Mouse (Mus musculus) midbrain, embryonic 11.5 days (tissue): ENCODE measurements around the gene Crygn. TPM values are rescaled to one million over a fixed set of nuclear protein-coding genes. Genes with fewer than 3 reads are reported as not detected.

Source experiments
- ATAC-seq: fragments of 200-750 bp; cut with Nextera tagmentation; 2 replicates; pipeline ENCODE4 v1.8.0; 2017; ENCODE audit warnings: moderate TSS enrichment, moderate library complexity; ENCODE audit not compliant: low FRiP score
- DNase-seq: peaks from one replicate; pipeline ENCODE4 v3.0.0; 2015; ENCODE audit warnings: low spot score; ENCODE audit errors: missing footprints
- H3K27ac ChIP-seq: fragments of 300-500 bp; sonication (generic); 2 replicates; pipeline ENCODE4 v1.5.1; 2014; ENCODE audit warnings: low read depth, low read length
- H3K27me3 ChIP-seq: fragments of 300-500 bp; sonication (generic); 2 replicates; pipeline ENCODE4 v1.6.1; 2014; ENCODE audit warnings: mild to moderate bottlenecking, low read length, moderate library complexity, mixed read lengths; ENCODE audit not compliant: control insufficient read depth, insufficient read depth
- H3K36me3 ChIP-seq: fragments of 300-500 bp; sonication (generic); 2 replicates; pipeline ENCODE4 v1.6.1; 2014; ENCODE audit warnings: mild to moderate bottlenecking, low read length, moderate library complexity, mixed read lengths; ENCODE audit not compliant: control insufficient read depth, insufficient read depth
- H3K4me1 ChIP-seq: fragments of 300-500 bp; sonication (generic); 2 replicates; pipeline ENCODE4 v1.6.1; 2014; ENCODE audit warnings: low read length; ENCODE audit not compliant: control insufficient read depth, insufficient read depth
- H3K4me2 ChIP-seq: fragments of 300-500 bp; sonication (generic); 2 replicates; pipeline ENCODE4 v1.6.1; 2014; ENCODE audit warnings: mild to moderate bottlenecking, moderate library complexity
- H3K4me3 ChIP-seq: fragments of 300-500 bp; sonication (generic); 2 replicates; pipeline ENCODE4 v1.5.1; 2014; ENCODE audit warnings: low read depth, low read length
- H3K9ac ChIP-seq: fragments of 300-500 bp; sonication (generic); 2 replicates; pipeline ENCODE4 v1.6.1; 2014; ENCODE audit warnings: low read length
- H3K9me3 ChIP-seq: fragments of 300-500 bp; sonication (generic); 2 replicates; pipeline ENCODE4 v1.6.1; 2016; ENCODE audit warnings: low read length; ENCODE audit not compliant: control insufficient read depth
- WGBS: fragments of 180-500 bp; shearing (Covaris S2); extraction: QIAGEN DNeasy Blood & Tissue Kit; methylation state at CpG from one replicate; pipeline ENCODE4 v1.1.7; 2014; 5-methylcytosine and 5-hydroxymethylcytosine counted together
- polyA plus RNA-seq: library from polyadenylated mRNA; unstranded; fragments of >200 nt; fragmentation: Nextera tagmentation; extraction: Ambion mirVana; gene quantifications from 2 replicates; pipeline ENCODE4 v1.2.1, GENCODE M21; 2014

The Crygn gene
- 0.68 and 1.2 TPM in 2 replicates for polyA plus RNA-seq

DNA sequence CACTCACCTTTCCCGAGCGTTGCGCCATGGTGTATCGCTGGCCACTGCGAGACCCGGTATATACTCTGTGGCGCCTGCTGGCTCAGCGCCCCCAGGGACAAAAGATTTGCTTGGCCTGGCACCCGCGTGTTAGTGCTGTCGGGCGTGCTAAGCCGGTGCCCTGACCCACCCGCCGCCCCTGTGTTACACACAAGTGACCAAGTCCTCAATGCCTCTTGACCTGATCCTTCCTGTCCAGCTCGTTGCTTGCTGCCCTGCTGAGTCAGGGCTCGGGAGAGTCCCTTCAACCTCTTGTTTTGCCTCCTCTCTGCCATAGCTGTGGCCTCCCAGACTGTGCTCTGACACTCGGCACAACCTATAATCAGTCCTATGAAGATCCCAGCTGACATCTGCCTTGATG lies at the start of gene Crygn:
Gene Crygn, minus strand, starts transcription at position 193 of the 400 bp plus-strand sequence.
- H3K4me2 ChIP-seq: no peak within 1 kb of the TSS
- no peaks in the 10 kb centered on the region for H3K9me3 ChIP-seq
- no peak for ATAC-seq
- no peak within 1 kb of the TSS for H3K27ac ChIP-seq
- no peak within 1 kb of the TSS for H3K4me3 ChIP-seq
- no peak for DNase-seq
- H3K27me3 ChIP-seq: no peaks in the 10 kb centered on the region
- WGBS: 30% methylated on average over 18 of the region's 18 CpGs
- no peak within 1 kb of the TSS for H3K9ac ChIP-seq
- no peaks in the 10 kb centered on the region for H3K4me1 ChIP-seq
- H3K36me3 ChIP-seq: no peaks in the 10 kb centered on the region

DNA sequence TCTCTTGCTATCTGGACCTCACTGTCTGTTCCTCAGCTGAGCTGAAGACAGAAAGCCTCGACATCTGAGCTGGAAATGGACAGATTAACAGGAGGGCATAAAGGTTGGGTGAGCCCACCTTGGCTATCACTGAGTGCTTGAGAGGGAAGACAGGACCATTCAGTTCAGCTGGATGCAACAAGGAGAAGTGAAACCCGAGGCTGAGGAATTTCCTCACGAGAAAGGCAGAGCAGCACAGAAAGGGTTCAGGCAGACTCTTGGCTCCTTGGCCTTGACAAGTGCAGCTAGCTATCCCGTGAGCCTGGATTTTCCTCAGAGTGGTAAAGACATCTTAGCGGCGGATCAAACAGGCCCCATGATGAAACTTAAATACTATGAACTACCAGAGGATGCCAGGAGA lies 47.4 kb upstream of the Crygn start:
- H3K36me3 ChIP-seq: peaks cover 15% of the 10 kb centered on the region
- DNase-seq (no peak), ATAC-seq (no peak)
- no peaks in the 10 kb centered on the region for H3K9me3 ChIP-seq
- no peaks in the 10 kb centered on the region for H3K27me3 ChIP-seq
- H3K27ac ChIP-seq: no peak overlapping the region
- no peaks in the 10 kb centered on the region for H3K4me1 ChIP-seq
- 81% methylated on average over 6 of the region's 6 CpGs for WGBS
- H3K9ac ChIP-seq: no peak overlapping the region
- H3K4me2 ChIP-seq: no peak overlapping the region
- H3K4me3 ChIP-seq: no peak overlapping the region

DNA sequence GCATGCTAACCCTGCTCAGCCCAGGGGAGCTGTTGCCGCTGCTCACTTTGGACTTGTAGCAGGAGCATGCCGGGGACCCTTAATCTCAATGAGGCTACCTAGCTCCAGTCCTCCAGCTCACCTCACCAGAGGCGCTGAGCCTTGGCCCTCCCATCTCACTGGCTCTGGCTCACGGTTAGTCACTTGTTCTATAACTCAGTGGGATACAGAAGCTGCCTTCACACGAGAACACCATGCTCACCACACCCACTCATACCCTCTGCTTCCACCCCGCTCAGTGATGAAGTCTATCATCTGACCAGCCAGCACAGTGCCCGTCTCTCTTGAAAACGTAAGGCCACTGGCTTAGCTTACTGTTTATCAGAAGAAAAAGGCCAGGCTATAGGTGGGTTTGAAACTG lies 46.9 kb upstream of the Crygn start:
- no peak for ATAC-seq

DNA sequence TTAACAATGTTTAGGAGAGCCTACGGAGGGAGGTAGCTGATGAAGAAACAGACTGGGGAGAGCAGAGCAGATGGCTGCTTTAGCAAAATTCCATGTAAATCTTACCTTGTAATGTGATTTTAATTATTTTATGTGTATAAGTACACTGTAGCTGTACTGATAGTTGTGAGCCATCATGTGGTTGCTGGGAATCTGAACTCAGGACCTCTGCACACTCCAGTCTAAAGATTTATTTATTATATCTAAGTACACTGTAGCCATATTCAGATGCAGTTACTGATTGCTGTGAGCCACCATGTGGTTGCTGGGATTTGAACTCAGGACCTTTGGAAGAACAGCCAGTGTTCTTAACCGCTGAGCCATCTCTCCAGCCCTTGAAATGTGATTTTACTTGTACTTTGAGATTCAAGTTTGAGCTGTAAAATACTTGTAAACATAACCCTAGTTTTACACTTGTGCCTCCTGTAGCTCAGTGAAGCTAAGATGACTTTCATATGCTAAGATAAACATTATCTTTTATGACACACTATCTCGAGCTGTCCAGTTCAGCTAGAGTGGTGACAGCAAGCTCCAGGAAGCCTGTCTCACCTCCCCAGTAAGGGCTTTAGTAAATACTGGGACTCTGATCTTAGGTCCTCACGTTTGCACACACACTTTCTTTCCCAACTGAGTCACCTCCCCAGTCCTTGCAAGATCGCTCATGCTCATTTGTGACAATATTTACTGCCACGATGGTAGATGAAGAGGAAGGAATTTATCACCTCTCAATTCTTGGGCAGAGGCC lies 44.2 kb upstream of the Crygn start:
- DNase-seq: no peak
- H3K9me3 ChIP-seq: no peaks in the 10 kb centered on the region
- H3K27ac ChIP-seq: no peak overlapping the region
- H3K4me3 ChIP-seq: no peak overlapping the region
- H3K4me1 ChIP-seq: no peaks in the 10 kb centered on the region
- H3K4me2 ChIP-seq: no peak overlapping the region
- 83% methylated on average over 6 of the region's 6 CpGs for WGBS
- no peak overlapping the region for H3K9ac ChIP-seq
- H3K36me3 ChIP-seq: peaks cover 10% of the 10 kb centered on the region
- no peaks in the 10 kb centered on the region for H3K27me3 ChIP-seq
- ATAC-seq: no peak

More for the DNA sequence above, 46.9 kb upstream of the Crygn start:
- no peak for DNase-seq
- H3K36me3 ChIP-seq: peaks cover 15% of the 10 kb centered on the region
- no peaks in the 10 kb centered on the region for H3K27me3 ChIP-seq
- no peak overlapping the region for H3K27ac ChIP-seq
- H3K4me3 ChIP-seq: no peak overlapping the region
- no peak overlapping the region for H3K9ac ChIP-seq
- no peaks in the 10 kb centered on the region for H3K4me1 ChIP-seq
- no peaks in the 10 kb centered on the region for H3K9me3 ChIP-seq
- no peak overlapping the region for H3K4me2 ChIP-seq
- 93% methylated on average over 8 of the region's 8 CpGs for WGBS

DNA sequence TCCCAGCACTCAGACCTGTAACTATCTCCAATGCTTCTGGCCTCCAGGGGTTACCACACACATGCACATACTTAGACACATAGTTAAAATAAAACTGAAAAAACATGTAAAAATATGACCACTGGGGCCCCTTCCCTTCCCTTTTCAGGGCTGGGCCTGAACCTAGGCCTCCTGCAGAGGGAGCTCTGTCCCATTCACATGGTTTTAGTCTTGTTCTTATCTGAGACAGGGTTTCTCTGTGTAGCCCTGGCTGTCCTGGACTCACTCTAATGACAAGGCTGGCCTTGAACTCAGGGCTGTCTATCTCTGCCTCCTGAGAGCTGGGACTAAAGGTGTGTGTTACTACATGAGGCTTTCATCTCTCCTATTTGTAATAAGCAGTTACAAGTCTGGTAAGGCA lies 42.6 kb upstream of the Crygn start:
- ATAC-seq (no peak), DNase-seq (no peak)
- Histone ChIP-seq H3K9ac (no peak overlapping the region), H3K9me3 (no peaks in the 10 kb centered on the region), H3K27me3 (no peaks in the 10 kb centered on the region), H3K4me1 (no peaks in the 10 kb centered on the region), H3K27ac (no peak overlapping the region), H3K36me3 (peaks cover 2% of the 10 kb centered on the region; the same call in 1 of the 2 replicates), H3K4me2 (no peak overlapping the region), H3K4me3 (no peak overlapping the region)

DNA sequence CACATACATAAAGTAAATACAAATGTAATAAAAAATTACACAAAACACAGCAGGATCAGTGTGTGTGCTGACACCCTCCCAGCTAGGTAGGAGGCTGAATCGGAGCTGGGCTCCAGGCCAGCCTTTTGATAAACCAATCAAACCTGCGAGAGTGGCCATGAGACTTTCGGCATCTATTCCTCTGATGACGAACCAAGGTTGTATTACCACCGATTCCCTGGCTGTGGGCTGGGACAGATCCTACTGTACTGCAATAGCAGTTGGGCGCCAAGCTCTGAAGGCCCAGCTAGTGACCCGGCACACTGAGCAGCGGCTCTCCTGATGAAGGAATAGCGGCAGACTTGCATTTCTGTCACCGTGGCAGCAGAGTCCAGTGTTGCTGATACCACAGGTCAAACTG lies 40.8 kb upstream of the Crygn start:
- H3K4me2 ChIP-seq: no peak overlapping the region
- DNase-seq: no peak
- no peak for ATAC-seq
- H3K4me3 ChIP-seq: no peak overlapping the region
- H3K27me3 ChIP-seq: no peaks in the 10 kb centered on the region
- H3K27ac ChIP-seq: no peak overlapping the region
- no peaks in the 10 kb centered on the region for H3K4me1 ChIP-seq
- peaks cover under 1% of the 10 kb centered on the region; the same call in 1 of the 2 replicates for H3K36me3 ChIP-seq
- H3K9me3 ChIP-seq: no peaks in the 10 kb centered on the region
- 81% methylated on average over 10 of the region's 10 CpGs for WGBS
- no peak overlapping the region for H3K9ac ChIP-seq

DNA sequence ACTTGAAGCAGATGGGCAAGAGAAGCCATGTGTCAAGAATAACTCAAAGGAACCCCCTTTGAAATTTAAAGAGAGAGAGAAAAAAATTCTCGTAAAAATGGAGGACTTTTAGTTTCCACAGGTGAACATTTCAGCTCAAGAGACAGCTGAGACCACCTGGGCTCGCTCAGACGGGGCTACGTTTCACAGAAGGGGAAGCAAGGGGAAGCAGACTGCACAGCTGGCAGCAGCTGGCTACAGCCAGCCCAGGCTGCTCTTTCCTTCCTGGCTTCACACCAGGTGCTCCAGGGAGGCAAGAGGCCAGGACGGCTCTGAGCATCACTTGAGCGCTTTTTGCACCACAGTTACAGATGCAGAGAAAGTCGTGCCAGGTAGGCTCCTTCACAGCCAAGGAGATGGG lies 40.0 kb upstream of the Crygn start:
- no peak overlapping the region for H3K9ac ChIP-seq
- DNase-seq (no peak), ATAC-seq (no peak)
- no peaks in the 10 kb centered on the region for H3K36me3 ChIP-seq
- H3K4me1 ChIP-seq: no peaks in the 10 kb centered on the region
- H3K9me3 ChIP-seq: no peaks in the 10 kb centered on the region
- 62% methylated on average over 7 of the region's 7 CpGs for WGBS
- no peak overlapping the region for H3K27ac ChIP-seq
- H3K4me3 ChIP-seq: no peak overlapping the region
- H3K27me3 ChIP-seq: no peaks in the 10 kb centered on the region
- H3K4me2 ChIP-seq: no peak overlapping the region

DNA sequence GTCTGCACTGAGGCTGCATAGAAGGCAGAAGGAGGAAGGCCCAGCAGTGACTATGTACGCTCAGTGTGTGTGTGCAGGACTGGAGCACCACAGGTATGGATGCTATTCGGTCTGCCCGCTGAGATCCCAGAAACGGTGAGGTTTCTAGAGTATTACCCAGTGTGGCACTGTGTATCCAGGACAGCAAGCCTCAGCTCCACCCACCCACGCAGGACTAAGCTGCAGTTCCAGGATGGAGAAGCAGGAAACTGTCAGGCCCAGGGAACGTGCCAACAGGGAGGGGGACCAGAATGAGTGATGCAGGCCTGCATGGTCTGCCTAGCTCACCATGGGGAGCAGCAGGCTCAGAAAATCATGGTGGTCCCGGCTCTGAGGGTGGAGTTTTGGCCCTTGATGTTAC lies 35.2 kb upstream of the Crygn start:
- 81% methylated on average over 7 of the region's 7 CpGs for WGBS
- H3K36me3 ChIP-seq: no peaks in the 10 kb centered on the region
- H3K4me2 ChIP-seq: no peak overlapping the region
- H3K4me1 ChIP-seq: no peaks in the 10 kb centered on the region
- no peak overlapping the region for H3K4me3 ChIP-seq
- DNase-seq (no peak), ATAC-seq (no peak)
- no peaks in the 10 kb centered on the region for H3K27me3 ChIP-seq
- no peak overlapping the region for H3K9ac ChIP-seq
- H3K27ac ChIP-seq: no peak overlapping the region
- H3K9me3 ChIP-seq: no peaks in the 10 kb centered on the region

DNA sequence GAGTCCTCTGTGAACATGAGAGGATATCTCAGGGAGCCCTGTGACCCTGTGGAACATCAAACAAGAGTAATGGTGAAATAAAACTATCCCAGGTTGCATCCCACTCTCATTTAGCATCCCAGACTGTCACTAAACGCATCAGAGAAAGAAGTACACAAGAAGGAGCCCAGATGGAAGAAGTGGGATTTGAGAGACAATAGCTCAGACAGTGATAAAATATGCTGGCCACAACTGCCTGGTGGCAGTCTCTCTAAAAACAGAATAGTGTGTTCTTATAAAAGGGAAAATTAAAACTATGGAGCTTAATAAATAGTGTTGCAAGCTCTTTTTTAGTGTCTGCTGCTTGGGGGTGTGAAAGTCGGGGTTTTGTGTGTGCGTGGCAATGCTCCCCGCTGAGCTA lies 25.1 kb upstream of the Crygn start:
- no peak overlapping the region for H3K4me2 ChIP-seq
- no peaks in the 10 kb centered on the region for H3K36me3 ChIP-seq
- H3K9ac ChIP-seq: no peak overlapping the region
- peaks cover 3% of the 10 kb centered on the region; the same call in 1 of the 2 replicates for H3K27me3 ChIP-seq
- ATAC-seq: no peak
- no peak overlapping the region for H3K4me3 ChIP-seq
- H3K27ac ChIP-seq: no peak overlapping the region
- no peak for DNase-seq
- H3K4me1 ChIP-seq: no peaks in the 10 kb centered on the region
- H3K9me3 ChIP-seq: no peaks in the 10 kb centered on the region
- WGBS: 85% methylated on average over 4 of the region's 4 CpGs
